Mouse (Mus musculus) hindlimb bud, embryonic 11.5 days (tissue): ENCODE measurements around the gene Nrap.

Experiments
- DNase-seq: peaks from one replicate; pipeline ENCODE4 v3.0.0-alpha.2; 2012; ENCODE audit warnings: low read depth, low spot score; ENCODE audit errors: extremely low spot score

Gene Nrap

DNA sequence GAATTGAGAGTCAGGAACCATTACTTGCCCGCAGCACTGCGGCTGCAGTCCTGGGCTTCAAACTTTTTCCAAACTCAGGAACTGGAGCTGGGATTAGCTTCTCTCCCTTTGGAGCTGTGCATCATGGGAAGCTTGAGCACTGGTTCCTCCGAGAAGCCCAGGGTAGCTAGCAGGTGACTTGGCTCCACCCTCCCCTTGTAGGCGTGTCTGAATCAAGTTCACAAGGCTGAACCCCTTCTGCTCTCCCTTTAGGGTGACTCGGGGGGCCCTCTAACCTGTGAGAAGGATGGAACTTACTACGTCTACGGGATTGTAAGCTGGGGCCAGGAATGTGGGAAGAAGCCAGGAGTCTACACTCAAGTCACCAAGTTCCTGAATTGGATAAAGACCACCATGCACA, 70.6 kb downstream of the Nrap start:
- no peak for DNase-seq

GRCm38 (mm10) chr19:56316531-56316930, 73.3 kb downstream of the Nrap start:
- DNase-seq: no peak

DNA sequence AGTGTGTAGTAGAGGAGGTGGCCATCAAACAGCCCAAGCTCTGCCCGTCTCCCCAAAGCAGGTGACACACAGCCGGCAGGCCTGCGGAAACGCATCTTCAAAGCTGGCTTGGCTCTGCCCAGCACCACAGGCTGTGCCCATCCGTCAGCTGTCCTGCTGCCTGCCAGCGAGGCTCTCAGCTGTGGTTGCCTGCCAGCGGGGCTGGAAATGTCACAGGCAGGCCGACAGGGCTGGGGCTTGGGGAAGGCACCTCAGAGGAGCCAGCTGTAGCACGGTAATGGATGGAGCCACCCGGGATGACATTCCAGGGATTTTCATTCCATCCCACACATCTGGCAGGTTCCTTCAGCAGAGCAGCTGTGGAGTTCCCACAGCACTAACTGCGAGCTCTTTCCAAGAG, 89.0 kb downstream of the Nrap start:
- no peak for DNase-seq

DNA sequence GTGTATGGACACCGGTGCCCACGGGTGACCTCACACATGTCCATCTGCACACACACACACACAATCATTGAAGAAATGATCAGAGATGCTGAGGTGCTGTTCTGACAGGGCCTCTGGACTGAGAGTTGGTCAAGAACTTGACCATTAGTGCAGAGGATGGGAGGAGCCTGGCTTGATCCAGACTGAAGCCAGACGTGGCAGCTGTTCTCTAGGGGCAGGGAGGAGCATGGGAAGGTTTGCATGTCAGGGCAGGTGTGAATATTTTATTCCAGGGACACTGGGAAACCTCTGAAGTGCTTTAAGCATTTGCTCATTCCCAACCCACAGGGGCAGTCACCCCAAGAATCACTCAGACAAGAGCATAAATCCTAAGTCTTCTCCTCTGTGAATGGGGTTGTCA, 92.6 kb downstream of the Nrap start:
- DNase-seq: no peak

- no peak for DNase-seq
Measured at GRCm38 (mm10) chr19:56296668-56297067, 93.2 kb downstream of the Nrap start.

DNA sequence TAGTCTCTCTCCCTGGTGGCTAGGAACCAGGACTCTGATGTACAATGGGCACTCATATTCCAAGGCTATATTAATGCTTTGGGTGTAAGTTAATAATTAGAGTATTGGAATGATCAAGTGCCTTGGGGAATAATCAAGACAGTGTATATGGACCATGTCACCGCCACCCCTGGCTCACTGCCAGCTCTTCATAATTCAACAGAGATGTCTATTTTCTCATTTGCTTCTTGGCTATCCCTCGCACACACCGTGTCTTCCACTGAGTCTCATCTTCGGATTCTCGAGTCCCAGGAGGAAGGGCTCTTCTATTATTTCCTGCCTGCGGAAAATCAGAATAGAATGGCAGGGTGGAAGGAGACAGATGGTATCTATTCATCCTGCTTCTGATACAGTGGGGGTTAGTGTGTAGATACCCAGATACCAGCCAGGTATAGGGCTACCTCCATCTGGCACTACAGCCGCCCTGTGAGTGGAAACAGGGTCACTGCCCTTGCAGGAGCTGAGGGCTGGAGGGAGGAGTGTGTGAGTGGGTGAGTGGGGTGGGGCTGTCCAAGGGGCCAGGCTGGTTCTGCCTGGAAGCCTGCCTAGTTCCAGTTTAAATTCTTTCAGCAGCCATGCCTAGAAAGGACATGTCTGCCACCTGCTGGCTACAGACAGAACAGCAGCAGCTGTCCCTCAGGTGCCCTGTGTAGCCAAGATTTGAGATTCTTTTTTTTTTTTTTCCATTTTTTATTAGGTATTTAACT, 95.0 kb downstream of the Nrap start:
- peak; percentile 37 for DNase-seq

- DNase-seq: no peak
Measured at GRCm38 (mm10) chr19:56292335-56292734, 97.5 kb downstream of the Nrap start.

DNA sequence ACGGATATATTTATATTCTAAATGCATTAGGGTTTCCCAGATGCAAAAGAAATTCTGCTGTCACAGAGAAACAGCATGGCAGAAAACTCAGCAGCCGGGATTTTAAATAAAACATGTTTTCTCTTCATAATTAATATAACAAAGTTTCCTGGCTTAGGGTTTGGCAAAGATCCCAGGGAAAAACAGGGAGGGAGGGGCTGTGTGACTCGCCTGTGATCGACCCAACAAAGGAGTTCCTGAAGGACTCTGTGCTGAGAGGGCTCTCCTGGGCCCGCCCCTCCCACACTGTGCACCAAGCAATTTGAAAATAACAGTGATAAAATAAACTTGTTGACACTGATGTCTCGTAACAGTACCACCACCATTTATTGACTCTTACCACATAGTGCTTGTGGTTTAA, 97.9 kb downstream of the Nrap start:
- no peak for DNase-seq

- no peak for DNase-seq
Measured at GRCm38 (mm10) chr19:56289642-56290041, 100.2 kb downstream of the Nrap start.

DNA sequence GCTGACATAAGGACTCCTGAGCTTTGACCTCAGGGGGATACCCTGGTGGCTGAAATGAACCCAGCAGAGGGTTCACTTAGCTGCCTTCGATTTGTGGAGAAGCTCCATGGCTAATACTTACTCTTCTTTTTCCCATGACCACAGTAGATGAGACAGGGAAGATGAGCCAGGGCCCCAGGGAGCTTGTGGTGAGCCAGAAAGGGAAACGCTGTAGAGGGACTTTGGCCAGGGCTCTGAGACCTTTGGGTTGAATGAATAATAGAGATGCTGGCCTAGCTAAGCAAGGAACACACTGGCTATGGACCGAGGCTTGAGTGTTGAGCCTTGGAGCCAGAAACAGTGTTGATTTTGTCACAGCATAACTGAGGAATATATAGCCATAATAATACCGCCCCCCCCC, 101.4 kb downstream of the Nrap start:
- DNase-seq: no peak

DNA sequence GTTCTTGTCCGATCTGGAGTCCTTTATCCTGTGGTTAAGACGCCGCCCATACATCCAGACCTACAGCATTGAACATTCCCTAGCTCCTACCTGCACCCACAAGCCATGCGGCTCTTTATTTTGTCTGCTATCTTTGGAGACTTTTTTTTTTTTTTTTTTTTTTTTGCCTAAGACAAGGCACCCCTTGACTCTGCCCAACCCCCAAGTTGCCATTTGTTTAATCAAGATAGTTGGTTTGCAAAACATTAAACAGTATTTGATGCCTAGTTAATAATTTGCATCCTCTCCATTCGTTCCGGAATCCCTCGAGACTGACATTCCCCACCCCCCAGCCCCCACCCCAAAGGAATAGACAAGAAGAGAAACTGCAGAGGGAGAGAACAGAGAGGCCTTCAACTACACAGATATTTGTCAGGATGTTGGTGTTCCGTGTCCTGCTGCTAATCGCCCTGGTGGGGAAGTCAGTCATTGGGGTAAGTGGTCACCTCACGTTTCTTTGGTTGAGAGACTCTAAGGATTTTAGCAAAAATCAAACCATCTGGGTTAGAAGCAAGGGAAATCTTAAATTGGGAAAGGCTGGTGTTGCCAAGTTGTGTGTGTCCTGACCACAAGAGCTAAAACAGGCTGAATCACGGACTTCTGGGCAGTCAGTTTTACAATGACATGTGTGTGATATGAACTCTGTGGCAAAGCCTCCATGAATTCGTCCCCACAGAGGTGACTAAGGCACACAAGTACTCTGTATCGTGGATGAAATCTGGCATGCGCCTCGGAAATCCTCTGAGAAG, 102.1 kb downstream of the Nrap start:
- no peak for DNase-seq

GRCm38 (mm10) chr19:56286866-56287265, 103.0 kb downstream of the Nrap start, which contains the start of gene Habp2:
Gene Habp2 (plus strand): TSS chr19:56287137.
- no peak for DNase-seq

- DNase-seq: no peak
Measured at GRCm38 (mm10) chr19:56285222-56285621, 104.6 kb downstream of the Nrap start.

DNA sequence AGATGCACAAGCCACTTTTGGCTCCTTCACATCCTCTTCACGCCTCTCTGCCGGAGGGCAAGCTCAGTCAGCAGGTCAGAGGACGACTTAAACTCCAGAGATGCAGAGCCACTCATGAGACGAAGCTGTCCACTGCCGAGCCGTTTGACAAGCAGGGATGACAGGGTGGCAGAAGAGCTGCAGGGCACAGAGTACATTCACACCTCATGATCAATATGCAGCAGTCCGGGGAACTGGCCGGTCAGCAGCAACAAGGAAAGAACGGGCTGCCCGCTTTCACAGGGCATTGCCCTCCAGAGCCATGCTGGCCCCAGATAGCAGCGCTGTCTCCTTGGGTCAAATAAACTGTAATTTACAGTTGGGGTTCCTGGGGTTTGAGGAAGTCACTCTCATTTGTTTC, 111.5 kb downstream of the Nrap start:
- no peak for DNase-seq

DNA sequence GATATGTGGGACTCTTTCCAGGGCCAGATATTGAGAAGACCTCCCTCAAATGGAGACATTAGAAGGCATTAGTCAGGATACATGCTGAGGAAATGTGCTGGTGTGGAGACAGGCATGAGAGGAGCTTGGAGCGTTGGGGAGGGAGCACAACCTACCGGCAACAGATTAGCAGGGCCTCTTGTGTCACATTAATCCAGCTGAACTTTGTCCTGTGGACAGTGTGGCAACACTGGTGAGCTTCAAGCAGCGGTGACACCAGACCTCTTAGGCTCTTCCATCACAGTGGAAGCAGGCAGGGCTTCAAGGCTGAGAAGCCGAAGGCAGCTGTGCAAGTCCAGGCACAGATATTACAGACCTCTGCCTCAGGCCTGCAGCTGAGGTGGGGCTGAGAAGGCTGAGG, 111.9 kb downstream of the Nrap start:
- no peak for DNase-seq

DNA sequence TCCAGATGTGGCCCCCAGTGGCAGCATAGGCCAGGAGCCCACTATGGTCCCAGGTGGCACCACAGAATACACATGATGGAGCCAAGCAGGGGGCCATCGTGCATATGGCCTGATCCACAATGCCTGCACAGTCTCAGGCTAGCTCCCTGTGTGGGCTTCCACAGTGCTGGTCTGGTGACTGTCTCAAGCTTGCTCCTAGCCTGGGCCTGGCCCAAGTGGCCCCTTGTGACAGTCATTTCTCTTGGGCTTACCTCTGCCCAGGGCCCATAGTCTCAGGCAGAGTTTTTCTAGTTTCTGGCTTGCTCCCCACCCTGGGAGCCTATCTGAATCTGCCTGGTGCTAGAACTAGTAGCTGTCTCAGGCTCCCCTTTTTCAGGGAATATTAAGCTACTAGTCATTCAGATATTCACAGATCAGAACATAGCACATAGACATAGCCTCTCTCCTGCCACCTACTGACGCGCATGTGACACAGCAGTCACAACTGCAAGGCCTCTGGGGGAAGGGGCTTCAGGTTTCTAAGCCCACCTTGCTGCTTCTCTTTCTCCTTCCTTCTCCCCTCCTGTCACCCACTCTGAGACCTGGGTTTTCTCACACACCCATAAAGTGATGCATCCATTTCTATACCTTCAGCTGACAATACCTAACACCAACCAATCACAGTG, 112.6 kb downstream of the Nrap start:
- no peak for DNase-seq

GRCm38 (mm10) chr19:56272081-56272480, 117.8 kb downstream of the Nrap start:
- DNase-seq: no peak
